Mouse (Mus musculus): ENCODE measurements around the gene Smim13.

The Smim13 gene

GRCm38 (mm10) chr13:41291466-41291974 lies 41.9 kb downstream of the Smim13 start:
- no peak for DNase-seq (ENCODE audit: low spot score)

GRCm38 (mm10) chr13:41293595-41293994 lies 44.0 kb downstream of the Smim13 start:
- DNase-seq (ENCODE audit: low spot score): no peak

- no peak for DNase-seq (ENCODE audit: low spot score)
Observed at GRCm38 (mm10) chr13:41295886-41296285, 46.2 kb downstream of the Smim13 start.

- no peak for DNase-seq (ENCODE audit: low spot score)
Observed at GRCm38 (mm10) chr13:41296396-41296795, 46.8 kb downstream of the Smim13 start.

GRCm38 (mm10) chr13:41298533-41298932 lies 48.9 kb downstream of the Smim13 start:
- no peak for DNase-seq (ENCODE audit: low spot score)

DNA sequence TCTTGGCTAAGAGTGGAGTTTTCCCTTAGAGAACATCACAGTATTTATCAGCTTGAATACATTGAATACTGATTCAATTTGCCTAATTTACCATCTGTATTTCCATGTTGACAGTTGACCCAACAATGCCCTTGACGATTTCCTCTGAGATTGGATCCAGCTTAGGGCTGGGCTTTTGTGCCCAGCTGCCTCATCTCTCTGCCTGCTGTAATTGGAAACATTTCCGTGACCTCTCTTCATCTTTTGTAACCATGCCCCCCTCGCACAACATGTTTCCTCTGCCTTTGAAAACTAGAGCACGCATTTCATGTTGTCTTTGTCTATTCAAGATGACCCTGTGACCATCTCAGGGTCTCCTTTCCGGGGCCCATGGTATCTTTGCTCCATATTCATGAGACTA lies 49.4 kb downstream of the Smim13 start:
- no peak for DNase-seq (ENCODE audit: low spot score)

DNA sequence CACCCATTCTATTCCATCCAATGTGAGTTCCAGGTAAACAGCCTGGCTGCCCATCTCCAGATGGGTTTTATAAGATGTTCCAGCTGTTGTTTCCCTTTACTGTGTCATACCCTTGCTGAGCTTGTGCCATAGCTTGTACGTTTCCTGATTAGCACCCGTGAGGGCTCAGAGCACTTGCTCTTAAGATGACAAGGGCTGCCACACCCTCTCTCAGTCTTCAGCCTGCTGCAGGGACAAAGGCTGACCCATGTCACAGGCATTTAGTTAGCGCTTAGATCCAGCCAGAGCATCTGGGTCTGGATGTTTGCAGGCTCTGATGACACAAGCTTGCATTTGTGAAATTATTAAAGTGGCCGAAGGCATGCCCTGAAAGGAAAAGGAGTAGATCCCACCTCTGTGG lies 50.4 kb downstream of the Smim13 start:
- DNase-seq (ENCODE audit: low spot score): no peak

- DNase-seq (ENCODE audit: low spot score): peak; percentile 79
Observed at GRCm38 (mm10) chr13:41302716-41303115, 53.1 kb downstream of the Smim13 start.

GRCm38 (mm10) chr13:41320749-41321148 lies 71.1 kb downstream of the Smim13 start:
- no peak for DNase-seq (ENCODE audit: low spot score)

GRCm38 (mm10) chr13:41321433-41321832 lies 71.8 kb downstream of the Smim13 start:
- DNase-seq (ENCODE audit: low spot score): no peak

DNA sequence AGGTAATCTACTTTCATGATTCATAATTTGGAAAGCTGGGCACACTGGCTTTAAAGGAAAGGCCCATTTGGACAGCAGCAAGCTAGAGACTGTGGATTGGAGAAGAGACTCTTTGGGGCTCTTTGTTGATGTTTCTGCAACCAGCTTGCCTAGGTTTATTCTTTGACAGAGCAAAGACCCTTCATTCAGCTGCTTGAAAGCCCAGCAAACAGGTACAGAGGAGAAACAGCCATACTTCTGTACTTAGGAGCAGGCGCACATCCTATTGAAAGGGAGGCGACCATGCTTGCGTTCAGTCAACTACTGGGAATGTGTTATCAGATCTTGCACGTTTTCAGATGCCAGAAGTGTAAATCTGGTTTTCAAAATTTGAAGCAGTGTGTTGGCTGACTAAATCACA lies 75.0 kb downstream of the Smim13 start:
- no peak for DNase-seq (ENCODE audit: low spot score)

GRCm38 (mm10) chr13:41325346-41325745 lies 75.7 kb downstream of the Smim13 start:
- no peak for DNase-seq (ENCODE audit: low spot score)

DNA sequence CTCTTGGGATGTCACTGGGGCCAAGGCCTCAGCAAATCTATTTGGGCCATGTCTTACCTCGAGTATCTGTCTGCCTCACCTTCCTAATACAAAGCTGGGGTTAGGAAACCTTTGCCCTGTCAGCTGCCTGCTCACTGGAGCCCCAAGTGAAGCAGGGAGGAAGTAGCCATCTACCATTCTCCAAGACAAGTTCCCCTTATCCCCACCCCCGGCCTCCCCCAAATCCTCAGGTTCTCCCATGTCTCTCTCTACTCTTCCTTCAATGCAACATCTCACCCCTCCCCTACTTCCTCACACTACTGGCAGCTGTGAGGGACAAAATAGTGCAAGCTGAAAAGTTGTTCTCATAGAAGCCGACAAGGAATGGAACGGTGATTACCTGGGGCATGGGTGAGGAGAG lies 76.5 kb downstream of the Smim13 start:
- DNase-seq (ENCODE audit: low spot score): no peak
